Mouse (Mus musculus) urinary bladder, postnatal 4 days (tissue): ENCODE measurements around the gene Gm10840.

Source experiments
- DNase-seq, 2 experiments: peaks; one replicate each; pipeline ENCODE4 v3.0.0; 2021 to 2022; ENCODE audit warnings: low spot score in 2 of 2

The Gm10840 gene

GRCm38 (mm10) chr11:106159921-106160840 lies 469 bp upstream of the Gm10840 start:
- DNase-seq = peak; percentile 75 to 77

DNA sequence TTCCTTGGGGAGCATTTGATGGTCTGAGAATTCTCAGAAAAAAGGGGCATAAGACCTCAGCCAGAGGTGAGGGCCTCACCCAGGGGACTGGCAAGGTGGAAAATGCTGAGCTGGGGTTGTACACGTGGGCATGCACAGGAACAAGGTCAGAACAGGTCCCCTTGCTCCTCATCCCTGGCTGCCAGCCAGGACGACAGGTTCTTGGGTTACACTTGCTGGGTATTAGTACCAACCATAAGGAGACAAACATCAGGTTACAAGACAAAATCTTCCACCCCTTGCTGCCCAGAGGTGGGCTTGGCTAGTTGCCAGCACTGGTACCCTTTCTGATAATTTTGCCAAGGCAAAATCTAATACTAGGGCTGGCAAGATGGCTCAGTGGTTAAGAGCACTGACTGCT lies 1.6 kb downstream of the Gm10840 start:
- no peak for DNase-seq

- no peak for DNase-seq
These were observed 2.9 kb downstream of the Gm10840 start for GRCm38 (mm10) chr11:106163546-106163945.

DNA sequence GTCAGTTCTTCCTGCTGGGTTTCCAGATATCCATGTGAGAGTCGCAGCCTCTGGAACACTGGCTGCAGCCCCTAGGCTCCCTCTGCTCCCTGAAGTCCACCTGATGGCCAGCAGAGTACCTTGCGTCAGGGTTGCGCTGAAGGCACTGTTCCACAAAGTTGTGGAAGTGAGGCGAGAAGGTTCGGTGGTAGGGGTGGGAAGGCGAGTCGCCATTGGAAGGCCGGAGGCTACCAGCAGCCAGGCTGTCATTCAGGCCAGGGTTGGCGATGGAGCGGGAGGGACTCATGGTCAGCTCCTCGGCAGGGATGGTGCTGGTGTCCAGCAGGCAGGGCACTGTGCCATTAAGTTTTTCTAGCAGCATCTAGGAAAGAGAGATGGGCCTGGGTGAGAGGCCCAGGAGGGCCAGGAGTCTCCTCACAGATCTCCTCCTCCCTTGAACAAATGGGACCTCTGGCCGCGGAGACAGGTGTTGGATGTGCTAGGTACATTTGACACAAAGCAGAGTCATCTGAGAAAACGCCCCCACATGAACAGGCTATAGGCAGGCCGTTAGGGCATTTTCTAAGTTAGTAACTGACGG lies 4.0 kb downstream of the Gm10840 start:
- no peak for DNase-seq

GRCm38 (mm10) chr11:106167435-106167834 lies 6.8 kb downstream of the Gm10840 start:
- DNase-seq = no peak

- no peak for DNase-seq
These were observed 10.2 kb downstream of the Gm10840 start for GRCm38 (mm10) chr11:106170807-106171206.

DNA sequence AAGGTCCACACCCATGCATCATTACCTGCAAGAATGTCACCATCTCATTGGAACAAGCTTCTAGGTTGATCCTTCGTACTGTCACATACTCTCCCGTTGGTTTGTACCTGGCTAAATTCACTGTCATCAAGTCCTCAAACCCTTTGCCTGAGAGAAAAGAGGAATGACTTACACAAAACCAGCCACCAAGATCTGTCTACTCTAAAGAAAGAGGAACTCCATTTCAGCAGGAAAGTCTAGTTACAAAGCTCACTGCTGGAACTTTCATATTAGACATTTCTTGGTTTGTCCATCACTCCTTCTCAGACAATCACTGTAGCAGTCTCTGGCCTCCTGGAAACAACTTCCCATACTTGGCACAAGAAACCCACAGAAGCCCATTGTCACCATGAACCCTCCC lies 12.6 kb downstream of the Gm10840 start:
- no peak for DNase-seq

DNA sequence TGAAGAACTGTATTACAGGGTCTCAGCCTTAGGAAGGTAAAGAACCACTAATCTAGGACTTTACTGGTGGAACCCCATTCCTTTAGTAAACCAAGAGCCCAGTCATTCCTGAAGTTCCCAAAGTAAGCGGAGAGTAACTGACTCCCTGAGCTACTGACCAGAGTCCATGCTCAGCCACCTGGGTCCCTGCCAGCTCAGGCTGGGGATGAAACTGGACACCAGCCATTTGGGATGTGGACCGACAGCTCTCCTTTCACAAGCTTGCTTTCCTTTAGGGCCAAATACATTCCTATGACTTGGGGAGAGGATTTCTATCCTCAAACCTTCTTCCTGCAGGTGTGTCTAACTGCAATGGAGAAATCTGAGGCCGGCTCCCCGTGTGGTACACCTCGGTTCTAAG lies 13.7 kb downstream of the Gm10840 start:
- no peak for DNase-seq

DNA sequence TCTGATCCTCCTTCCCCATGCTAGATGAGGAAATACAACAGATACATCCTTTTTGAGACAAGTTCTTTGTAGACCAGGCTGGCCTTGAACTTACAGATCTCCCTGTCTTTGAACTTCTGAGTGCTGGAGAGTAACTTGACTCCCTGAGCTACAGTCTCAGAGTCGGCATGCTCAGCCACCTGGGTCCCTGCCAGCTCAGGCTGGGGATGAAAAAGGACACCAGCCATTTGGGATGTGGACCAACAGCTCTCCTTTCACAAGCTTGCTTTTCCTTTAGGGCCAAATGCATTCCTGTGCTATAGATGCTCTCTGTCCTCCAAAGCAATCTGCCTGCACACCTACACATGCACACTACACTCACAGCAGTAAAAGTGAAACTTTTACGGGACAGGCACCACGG lies 14.4 kb downstream of the Gm10840 start:
- no peak for DNase-seq

DNA sequence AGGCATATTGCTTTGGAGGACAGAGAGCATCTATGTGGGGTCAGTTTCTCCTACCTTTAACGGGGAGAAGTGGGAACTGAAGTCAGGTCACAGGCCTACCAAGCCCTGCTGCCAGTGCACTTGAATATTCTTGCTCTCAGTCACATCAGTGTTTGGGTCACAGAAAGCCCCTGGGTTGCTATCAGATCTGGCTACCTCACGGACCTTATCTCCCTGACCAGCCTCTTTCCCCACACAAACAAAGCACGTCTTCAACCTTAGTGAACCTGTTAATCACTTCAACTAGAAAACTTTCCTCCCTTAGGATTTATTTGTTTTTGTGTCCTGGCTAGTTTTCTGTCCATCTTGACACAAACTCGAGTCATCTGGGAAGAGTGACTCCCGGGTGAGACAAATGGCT lies 15.7 kb downstream of the Gm10840 start:
- no peak for DNase-seq

GRCm38 (mm10) chr11:106178036-106178782 lies 17.6 kb downstream of the Gm10840 start:
- no peak for DNase-seq

- DNase-seq = no peak
These were observed 19.2 kb downstream of the Gm10840 start for GRCm38 (mm10) chr11:106179711-106180448.

DNA sequence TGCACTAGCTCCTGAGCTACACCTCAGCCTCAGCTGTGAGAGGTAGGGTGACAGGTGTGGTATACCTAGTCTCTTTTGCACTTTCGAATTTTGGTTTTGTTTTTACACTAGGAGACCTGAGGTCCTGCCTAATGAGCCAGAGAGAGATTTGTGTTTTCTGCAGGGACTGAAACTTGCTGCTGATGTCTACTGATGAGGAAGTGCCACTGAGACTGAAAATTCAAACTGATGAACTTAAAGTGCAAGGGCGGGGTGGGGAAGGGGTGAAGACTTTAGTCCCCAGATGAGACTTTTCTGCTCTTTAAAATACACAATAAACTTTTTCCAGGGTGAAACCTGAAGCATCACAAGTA lies 19.8 kb downstream of the Gm10840 start:
- DNase-seq = no peak

GRCm38 (mm10) chr11:106187326-106187725 lies 26.7 kb downstream of the Gm10840 start:
- DNase-seq = no peak

DNA sequence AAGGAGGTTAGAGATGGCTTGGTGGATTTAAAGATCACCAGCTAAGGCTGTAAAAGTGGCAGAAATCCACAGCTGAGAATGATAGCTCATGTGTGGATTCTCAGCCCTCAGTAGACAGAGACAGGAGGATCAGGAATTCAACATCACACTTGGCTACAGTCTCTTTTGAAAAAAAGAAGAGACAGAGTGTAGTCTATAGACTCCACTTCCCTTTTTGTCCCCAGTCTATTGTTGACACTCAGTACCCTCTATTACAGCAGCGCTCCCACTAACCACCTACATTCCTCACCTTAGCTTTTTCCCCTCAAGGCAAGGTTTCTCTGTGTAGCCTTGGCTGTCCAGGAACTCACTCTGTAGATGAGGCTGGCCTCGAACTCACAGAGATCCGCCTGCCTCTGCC lies 31.1 kb downstream of the Gm10840 start:
- DNase-seq = no peak

- DNase-seq = no peak
These were observed 31.6 kb downstream of the Gm10840 start for GRCm38 (mm10) chr11:106192241-106192640.

- no peak for DNase-seq
These were observed 32.2 kb downstream of the Gm10840 start for GRCm38 (mm10) chr11:106192657-106193370.

DNA sequence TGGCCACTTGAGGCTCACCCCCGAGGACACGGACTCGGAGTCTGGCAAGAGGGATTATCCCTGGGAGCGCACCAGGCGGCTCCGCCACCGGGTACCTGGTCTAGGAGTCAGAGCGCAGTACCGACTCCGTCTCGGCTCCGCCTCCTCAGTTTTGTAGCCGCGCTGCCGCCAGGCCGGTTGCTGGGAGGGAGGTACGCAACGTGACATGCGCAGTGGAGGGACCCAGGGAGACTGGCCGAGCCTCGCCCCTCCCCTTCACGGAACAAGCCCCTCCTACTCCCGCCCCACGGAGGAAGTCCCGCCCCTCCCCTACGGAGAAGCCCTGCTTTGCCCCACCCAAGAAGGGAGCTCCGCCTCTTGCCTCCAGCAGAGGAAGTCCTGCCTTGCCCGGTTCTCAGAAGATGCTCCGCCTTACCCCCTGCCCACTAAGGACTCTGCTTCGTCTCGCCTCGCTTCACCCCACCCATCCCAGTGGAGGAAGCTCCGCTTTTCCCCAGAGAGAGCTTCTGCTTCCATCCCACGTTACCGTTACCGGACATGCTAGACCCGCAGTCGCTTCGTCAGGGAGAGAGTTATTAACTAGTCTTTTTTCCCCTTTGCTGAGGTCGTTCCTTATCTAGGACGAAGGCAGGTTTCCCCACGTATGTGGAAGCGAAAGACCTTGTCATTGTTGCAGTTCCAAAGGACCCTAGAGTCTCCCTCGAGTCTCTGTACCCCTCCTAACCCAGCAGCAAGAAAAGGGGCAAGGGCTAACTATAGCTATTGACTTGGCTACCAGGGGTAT lies 32.9 kb downstream of the Gm10840 start:
- DNase-seq = peak; percentile 96 to 98

GRCm38 (mm10) chr11:106194155-106194541 lies 33.5 kb downstream of the Gm10840 start:
- no peak for DNase-seq

- no peak for DNase-seq
These were observed 34.2 kb downstream of the Gm10840 start for GRCm38 (mm10) chr11:106194891-106195290.

DNA sequence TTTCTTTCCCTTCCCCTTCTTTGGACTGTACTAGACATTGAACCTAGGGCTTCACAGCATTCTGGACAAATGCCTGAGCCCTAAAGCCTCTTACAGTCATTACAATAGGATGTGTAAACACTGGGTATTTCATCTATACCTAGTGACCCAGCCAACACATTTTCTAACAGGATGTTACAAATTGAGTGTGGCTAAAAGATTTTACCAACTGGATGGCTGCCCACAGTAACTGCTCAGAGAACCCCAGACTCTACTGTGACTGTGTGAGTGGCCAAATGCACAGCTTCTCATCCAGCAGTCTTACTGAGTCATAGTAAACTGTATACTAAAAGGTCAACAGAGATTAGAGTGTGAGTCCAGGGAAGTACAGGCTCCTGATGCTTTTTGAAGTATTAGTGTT lies 34.7 kb downstream of the Gm10840 start:
- no peak for DNase-seq
